Mouse (Mus musculus): ENCODE measurements around the gene D130052B06Rik.

Gene D130052B06Rik

GRCm38 (mm10) chr11:33598986-33599385, at the start of gene D130052B06Rik:
Gene D130052B06Rik (plus strand): TSS chr11:33599302.
- no peak for DNase-seq

DNA sequence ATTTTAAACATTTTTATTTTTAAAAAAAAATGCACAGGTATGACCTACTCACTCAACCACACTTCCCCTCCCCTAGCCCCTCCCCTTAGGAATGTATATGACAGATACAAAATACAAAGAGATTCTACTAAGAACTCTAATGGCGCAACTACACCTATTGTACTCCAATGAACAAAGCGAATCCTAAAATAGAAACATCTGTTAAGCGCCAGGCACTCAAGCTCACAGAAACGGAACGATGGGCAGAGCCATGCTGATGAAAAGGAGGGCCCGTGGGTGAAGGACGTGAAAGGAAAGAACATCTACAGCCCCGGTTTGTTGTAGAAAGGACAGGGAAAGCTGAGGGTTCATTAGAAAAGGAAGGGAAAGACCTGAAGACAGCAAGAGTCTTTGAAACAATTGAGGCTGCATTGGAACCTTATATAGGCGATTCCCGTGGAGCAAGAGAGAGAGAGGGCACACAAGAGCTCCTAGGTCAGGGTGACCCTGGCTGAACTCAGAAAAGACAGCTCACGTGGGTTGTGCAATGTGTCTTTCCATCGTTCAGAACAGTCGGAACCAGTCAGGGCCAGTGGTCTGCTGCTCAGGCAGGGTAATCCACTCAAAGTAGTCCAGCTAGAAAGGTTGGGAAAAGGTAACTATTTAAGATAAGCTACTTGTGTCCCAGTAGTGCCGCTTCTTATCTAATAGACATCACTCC, 48.1 kb upstream of the D130052B06Rik start:
- DNase-seq: no peak

- peak; percentile 1 to 2 for DNase-seq
These were observed 45.0 kb upstream of the D130052B06Rik start for GRCm38 (mm10) chr11:33554123-33554522.

GRCm38 (mm10) chr11:33563921-33564320, 35.2 kb upstream of the D130052B06Rik start:
- DNase-seq: no peak

DNA sequence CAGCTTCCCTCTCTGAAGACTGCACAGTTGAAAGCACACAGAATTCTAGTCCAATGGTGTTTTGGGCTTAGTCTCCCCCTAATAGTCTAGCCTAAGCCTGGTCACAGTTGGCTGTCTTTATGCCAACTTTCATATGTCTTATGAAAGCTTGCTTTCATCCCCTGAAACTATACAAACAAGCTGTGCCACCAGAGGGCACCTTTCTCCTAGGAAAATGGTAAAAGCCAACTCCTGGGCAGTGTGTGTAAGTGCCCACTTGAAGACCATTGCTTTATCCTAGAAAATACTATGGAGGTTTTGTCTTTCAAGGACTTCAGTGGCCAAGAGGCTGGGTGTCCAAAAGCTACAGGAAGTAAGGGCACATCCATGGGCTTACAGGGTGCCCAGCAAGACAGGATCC, 28.7 kb upstream of the D130052B06Rik start:
- peak in 1 of 2 experiments; percentile 21 for DNase-seq

DNA sequence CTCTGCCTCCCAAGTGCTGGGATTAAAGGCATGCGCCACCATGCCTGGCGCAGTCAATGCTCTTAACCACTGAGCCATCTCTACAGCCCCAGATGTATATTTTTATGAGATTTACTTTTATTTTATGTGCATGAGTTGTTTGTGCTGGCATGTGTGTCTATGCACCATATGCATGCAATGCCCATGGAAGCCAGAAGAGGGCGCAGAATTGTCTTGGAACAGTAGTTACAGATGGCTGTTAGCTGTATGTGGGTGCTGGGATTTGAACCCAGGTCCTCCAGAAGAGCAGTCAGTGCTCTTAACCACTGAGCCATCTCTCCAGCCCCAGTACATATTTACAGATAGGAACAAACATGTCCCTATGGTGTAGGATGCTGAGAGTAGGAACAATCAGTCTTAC, 24.2 kb upstream of the D130052B06Rik start:
- DNase-seq: no peak

DNA sequence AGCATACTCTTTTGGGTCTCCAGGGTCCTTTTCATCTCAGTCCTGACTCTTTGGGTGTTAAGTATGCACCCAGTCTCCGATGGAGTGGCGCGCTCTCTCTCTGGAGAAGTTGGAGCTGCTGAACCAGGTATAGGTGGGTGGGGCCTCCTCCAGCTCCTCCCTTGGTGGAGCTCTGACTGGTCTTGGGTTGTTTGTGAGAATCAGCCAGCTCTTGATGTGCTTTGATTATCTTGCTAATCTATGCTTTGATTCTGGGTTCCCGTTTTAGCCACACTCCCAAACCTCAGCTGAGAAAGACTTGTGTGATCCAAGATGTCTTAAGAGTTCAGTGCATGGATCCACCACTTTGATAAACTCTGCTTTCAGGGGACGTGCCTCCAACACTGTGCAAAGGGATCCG, 20.2 kb upstream of the D130052B06Rik start, which contains the start of gene Gabrp:
Gene Gabrp (minus strand): TSS at position 101 of the 400 bp plus-strand sequence.
- no peak for DNase-seq

- DNase-seq: no peak
These were observed 19.5 kb upstream of the D130052B06Rik start for GRCm38 (mm10) chr11:33579621-33580020.

GRCm38 (mm10) chr11:33586614-33587013, 12.5 kb upstream of the D130052B06Rik start:
- DNase-seq: no peak

DNA sequence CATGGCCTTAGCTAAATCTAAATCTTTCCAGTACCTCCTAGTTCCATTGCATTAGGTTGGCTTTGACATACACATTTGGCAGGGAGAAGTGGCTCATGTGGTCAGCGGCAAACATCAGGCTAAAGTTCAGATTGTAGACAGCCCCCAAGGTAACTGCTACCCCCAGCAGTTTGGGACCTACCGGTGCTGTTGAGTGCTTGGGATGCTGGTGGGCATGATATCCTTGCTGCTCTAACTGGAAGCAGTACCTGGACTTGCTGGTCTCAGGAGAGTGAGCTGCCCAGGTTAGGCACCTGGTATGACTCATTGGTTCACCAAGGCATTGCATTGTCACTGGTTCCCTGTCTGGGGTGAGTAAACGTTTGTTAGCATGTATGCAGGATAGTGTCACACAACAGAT, 8.3 kb upstream of the D130052B06Rik start:
- DNase-seq: no peak

- DNase-seq: no peak
These were observed 6.3 kb upstream of the D130052B06Rik start for GRCm38 (mm10) chr11:33592826-33593225.

- no peak for DNase-seq
These were observed 2.4 kb upstream of the D130052B06Rik start for GRCm38 (mm10) chr11:33596655-33597054.

- no peak for DNase-seq
These were observed 4.1 kb downstream of the D130052B06Rik start for GRCm38 (mm10) chr11:33603174-33603573.

DNA sequence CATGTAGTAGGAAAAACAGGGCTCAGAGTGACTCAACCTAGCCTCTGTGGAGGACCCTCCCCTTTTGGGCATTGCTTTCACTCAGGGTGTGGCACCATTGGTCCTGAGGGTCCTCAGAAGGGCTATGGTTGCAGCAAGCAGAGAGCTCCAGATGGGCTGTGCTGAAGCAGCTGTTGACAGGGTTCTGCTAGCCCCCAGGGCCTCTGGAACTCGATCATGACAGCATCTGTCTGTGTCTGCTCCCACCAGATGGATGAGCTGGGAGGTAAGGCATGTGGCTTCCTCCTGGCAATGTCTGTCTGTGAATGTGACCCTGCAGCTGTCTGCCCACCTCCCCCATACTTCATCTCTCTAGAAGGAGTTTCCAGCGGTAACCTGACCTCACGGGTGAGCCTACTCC, 8.7 kb downstream of the D130052B06Rik start:
- no peak for DNase-seq

- peak; percentile 27 to 71 for DNase-seq
These were observed 15.1 kb downstream of the D130052B06Rik start for GRCm38 (mm10) chr11:33614218-33614617.

DNA sequence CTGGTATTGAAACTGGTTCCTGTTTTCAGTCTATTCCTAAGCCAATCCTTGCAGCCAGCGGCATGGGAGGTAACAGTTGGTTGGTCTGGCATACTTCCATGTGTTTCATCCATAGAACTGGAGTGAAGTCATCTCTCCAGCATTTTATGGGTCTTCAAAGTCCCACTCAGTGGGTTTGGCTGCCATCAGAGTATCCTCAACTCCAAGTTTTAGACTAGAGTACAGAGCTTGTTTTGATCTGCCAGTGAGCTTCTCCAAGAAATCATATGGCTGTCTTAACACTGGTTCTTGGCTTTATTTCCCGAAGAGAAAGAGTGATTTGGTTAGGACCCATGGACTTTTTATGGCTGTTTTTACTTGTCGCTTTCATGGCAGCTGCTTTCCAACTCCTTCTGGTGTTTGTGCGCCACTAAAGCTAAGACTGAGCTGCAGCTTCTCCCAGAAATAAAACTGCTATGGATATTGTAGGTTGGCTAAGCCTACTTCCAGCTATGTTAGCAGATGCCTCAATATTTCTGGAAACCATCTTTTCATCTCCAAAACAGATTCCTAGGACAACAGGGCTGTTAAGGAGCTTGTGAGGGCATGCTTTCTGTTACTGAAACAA, 28.1 kb downstream of the D130052B06Rik start:
- no peak for DNase-seq

DNA sequence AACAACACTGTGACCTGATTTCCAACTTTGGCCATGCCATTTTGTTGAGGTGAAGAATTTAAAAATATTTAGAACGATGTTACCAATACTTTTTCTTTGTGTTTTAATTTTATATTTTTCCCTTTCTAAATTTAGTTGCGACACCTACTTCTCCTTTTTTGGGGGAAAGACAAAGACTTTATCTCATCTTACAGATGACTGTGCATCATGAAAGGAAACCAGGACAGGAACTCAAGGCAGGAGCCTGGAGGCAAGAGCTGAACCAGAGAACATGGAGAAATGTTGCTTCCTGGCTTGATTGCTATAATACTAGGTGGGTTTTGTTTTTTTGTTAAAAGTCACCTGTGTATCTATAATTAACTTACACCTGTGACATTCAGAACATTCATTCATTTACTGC, 38.0 kb downstream of the D130052B06Rik start:
- no peak for DNase-seq

DNA sequence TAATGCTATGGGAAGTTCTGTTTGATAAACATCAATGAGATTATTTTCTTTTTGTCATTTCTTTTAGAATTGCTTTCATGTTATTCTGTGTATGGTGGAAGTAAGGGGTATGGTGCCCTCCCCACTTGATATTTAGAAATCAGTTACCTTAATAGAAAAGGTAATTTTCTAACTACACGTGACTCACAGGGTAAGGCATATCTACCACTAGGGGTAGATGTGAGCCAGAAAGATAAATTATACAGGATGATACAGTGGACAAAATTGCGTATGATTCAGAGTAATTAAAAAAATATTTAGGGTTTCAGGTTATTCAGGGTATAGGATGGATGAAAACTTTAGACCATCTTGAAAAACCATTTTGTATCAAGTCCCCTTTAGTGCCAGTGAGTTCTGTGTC, 50.3 kb downstream of the D130052B06Rik start:
- no peak for DNase-seq

DNA sequence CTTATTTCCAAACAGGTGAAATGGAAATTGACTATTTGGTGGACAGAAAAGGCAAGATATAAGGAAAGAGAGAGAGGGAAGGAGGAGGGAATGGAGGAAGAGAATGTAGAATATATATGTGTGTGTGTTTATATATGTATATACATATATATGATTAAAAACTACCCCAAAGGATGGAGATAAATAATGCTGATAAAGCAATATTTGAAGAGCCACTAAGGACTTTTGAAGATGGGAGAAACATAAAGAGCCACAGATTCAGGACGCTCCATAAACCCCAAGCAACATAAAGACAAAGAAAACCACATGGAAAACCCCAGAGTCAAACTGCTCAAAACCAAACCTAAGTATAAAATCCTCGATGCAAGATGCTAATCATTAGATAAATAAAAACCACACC, 55.4 kb downstream of the D130052B06Rik start:
- no peak for DNase-seq

- DNase-seq: no peak
These were observed 56.1 kb downstream of the D130052B06Rik start for GRCm38 (mm10) chr11:33655221-33655620.

DNA sequence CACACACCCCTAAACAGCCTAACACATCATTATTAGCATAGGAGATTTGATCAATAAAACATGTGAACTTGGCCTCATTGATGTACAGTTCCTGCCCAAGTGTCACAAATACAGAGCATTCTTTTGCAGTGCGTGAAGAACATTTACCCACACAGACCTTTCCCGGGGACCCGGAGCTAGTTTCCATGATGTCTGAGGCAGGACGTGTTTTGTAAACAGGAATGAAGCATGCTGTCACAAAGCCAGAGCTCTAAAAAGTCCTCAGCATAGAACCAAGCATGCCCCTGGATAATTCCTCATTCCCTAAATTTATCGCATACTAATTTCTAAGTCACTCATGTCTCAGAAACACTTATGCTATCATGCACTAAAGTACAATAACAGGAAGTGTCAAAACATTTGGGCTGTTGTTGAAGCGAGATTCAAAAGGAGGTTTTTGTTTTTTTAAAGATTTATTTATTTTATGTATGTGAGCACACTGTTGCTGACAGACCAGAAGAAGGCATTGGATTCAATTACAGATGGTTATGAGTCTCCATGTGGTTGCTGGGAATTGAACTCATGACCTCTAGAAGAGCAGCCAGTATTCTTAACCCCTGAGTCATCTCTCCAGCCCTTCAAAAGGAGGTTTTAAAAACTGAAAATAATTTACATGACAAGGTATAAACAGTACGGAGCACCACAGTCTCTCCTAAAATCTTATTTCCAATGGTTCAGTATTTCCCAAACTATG, 56.9 kb downstream of the D130052B06Rik start:
- no peak for DNase-seq

- DNase-seq: no peak
These were observed 61.2 kb downstream of the D130052B06Rik start for GRCm38 (mm10) chr11:33660016-33660913.

DNA sequence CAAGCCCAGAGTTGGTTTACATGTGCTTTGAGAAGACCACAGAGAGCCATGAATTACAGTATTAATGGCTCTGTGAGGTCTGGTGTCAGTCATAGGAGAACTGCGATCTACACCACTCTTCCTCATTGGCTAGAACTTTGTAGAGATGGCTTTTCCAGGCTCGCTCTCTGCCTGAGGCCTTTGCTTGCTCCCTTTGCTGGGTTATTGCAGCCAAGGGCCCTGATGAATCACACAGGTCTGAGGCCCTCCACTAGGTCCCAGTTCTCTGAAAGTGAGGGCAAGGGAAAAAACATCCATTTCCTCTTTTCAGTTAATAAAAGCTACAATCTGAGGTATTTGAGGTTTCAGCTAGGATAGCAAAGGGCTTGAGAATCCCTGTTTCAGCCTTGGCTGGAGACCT, 64.5 kb downstream of the D130052B06Rik start:
- no peak for DNase-seq
